16 mouse cellular contexts compared by ENCODE assay signal in genomic region chr14:33073355-33073754, GRCm38 (mm10).
"Had no signal": no experiment of that assay in that cellular context is flagged by ENCODE, and none has a peak within 500 bp of the region (broad histone marks: within the 10 kb centered on the region; RNA-seq: fewer than 3 reads in every experiment).

No protein-coding gene starts in this region.

- H3K4me3 ChIP-seq: neural tube, embryonic 12.5 days; neural tube, embryonic 13.5 days; stomach, embryonic 15.5 days had no signal

- H3K4me2 ChIP-seq: neural tube, embryonic 12.5 days; neural tube, embryonic 13.5 days; stomach, embryonic 15.5 days had no signal

- H3K9ac ChIP-seq: neural tube, embryonic 12.5 days; neural tube, embryonic 13.5 days; stomach, embryonic 15.5 days had no signal

- H3K9me3 ChIP-seq: neural tube, embryonic 12.5 days; neural tube, embryonic 13.5 days; stomach, embryonic 15.5 days had no signal

- H3K27ac ChIP-seq: neural tube, embryonic 12.5 days; neural tube, embryonic 13.5 days; stomach, embryonic 15.5 days; stomach, postnatal 0 days had no signal

- H3K27me3 ChIP-seq: neural tube, embryonic 12.5 days; stomach, embryonic 15.5 days had no signal

- DNase-seq: retina, postnatal 1 day; right cerebral cortex, adult 18-20 months; right cerebral cortex, postnatal 14 days; right cerebral cortex, postnatal 25 days; right cerebral cortex, postnatal 4 days; spleen, adult 18-20 months; thymus, adult 18-20 months; thymus, adult 2 months; thymus, postnatal 14 days; thymus, postnatal 25 days; thymus, postnatal 36 days; thymus, postnatal 4 days had no signal

- H3K36me3 ChIP-seq: neural tube, embryonic 12.5 days; neural tube, embryonic 13.5 days; stomach, embryonic 15.5 days had no signal

- H3K4me1 ChIP-seq: neural tube, embryonic 12.5 days; neural tube, embryonic 13.5 days; stomach, embryonic 15.5 days had no signal
